Mouse (Mus musculus): ENCODE measurements around the gene Ddx55.

Ddx55 gene

GRCm38 (mm10) chr5:124610965-124611364 is 58.3 kb downstream of the Ddx55 start:
- DNase-seq (ENCODE audit: inconsistent ontology term): no peak

GRCm38 (mm10) chr5:124614709-124615108 is 62.0 kb downstream of the Ddx55 start:
- no peak for DNase-seq (ENCODE audit: inconsistent ontology term)

GRCm38 (mm10) chr5:124618711-124619110 is 66.0 kb downstream of the Ddx55 start:
- no peak for DNase-seq (ENCODE audit: inconsistent ontology term)

Measured in Muller cell, postnatal 12 days (primary cell).